Mouse (Mus musculus) frontal cortex, postnatal 14 days (tissue): Measurements from ENCODE around the gene Chuk.
A peak's percentile ranks its signal among the peaks of the same experiment; 100 is the strongest.

Experiments used
- DNase-seq, 2 experiments: peaks; one replicate each; pipeline ENCODE4 v3.0.0; 2022; ENCODE audit warnings: low spot score in 2 of 2

Gene Chuk

DNA sequence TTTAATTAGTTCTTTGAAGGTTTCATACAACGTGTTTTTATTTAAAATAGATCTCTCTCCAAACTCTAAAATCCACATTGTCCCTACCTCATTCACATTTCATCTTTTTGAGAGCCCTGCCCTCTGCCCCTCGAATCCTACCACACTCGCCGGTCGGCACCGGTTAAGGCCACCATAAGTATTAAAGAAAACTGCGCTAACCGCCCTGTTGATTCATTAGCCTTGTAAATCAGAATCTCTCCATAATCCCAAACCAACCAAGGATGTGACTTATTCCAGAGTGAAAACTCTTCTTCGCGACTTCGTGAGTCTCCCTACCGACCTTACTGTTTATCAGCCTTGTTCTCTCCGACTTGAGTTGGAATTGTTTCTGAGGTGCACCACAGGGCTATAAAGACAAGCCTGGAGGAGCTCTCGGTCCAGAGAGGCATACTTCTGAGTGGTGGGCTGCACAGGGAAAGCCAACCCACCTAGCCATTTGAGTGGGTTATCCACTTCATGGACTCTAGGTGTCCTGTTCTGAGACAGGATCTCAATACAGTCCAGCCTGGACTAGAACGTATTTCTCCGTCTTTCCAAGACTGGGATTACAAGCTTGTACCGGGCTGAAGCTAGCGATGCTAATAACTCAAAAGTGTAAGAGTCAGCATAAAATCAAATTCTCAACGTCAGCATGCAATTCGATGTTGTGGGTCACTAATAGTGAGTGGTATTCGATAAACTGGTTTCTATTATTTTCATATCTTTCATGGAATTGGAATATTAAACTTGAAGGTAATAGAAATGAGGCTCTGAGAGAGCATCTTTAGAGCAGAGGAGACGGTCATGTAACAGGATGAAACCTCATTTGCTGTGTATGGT is 611 bp upstream of the Chuk start:
- no peak for DNase-seq

DNA sequence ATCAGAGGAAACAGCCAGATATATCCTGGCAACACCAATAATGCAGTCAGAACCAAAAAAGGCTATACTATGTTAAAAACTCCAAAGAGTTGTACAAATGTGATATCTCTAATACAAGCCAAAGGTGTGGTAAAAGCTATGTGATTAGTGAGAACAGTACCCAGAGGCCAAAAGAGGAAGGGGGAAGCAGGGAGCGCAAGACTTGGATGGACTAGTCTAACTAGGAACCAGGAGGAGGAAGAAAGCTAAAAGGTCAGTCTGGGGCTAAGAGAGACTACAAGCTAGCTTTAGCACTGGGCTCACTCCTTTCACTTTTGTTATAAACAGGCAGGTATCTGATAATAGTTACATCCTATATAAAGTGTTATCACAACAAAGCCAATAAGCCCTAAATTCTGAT is 2.9 kb downstream of the Chuk start:
- no peak for DNase-seq

DNA sequence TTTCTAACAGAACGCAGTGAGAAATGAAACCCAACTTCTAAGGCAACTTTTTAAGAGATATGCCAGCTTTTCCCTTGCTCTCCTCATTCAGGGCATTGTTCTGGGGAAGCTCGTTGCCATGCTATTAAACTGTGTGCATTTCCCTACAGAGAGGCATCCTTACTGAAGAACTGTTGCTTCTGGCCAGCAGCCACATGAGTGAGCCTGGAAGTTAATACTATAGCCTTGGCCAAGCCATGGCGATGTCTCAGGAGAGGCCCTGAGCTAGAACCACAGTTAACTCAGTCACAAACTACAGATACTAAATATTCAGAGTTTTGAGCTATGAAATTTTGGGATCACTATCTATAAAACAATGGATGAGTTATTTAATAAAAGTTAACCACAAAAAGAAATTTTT is 4.3 kb downstream of the Chuk start:
- no peak for DNase-seq

DNA sequence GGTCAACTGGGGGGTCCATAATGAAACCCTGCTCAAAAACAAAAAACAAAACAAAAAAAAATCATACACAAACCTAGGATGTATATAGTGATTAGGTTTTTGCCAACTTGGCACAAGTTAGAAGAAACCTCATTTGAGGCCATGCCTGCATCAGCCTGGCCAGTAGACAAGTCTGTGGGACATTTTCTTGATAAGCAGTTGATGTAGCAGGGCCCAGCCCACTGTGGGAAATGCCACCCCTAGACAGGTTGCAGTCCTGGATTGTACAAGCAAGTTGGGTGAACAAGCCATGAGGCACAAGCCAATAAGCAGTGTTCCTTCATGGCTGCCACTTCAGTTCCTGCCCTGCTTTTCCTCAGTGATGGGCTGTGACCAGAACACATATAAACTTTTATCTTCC is 6.4 kb downstream of the Chuk start:
- DNase-seq: no peak

DNA sequence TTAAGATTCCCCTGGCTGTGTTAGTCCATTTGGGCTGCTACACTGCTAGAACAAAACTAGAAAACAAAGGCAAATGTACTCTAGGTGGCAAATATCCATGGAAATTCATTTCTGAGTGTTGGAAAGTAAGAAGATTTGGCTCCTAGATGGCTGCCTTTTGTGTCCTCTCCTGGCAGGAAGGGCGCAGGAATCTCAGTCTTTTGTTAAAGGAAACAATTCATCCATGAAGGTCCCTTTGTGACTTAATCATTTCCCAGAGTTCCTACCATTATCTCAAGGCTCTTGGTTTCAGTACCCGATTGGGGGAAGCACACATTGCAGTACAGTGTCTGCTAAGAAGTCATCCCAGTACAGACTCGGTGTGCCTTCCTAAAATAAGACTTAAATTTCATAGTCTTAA is 21.0 kb downstream of the Chuk start:
- DNase-seq: no peak

DNA sequence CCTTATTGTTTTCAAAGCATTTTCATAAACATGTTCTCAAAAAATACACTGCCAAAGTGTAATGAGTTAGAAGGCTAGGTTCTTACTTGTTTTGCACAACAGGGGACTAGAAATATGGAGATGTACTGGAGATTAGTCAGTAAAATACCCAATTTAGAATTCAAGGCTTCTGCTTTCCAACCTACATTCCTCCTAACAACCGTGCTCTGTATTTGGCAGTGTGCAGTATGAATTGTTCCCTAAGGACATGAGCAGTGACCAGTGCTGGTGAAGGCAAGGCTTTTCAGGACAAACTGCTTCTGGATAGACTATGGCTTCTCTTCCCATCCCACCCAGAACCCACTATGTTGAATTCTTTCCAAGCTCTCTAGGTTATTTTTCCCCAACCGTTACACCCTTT is 26.4 kb downstream of the Chuk start:
- DNase-seq: no peak

DNA sequence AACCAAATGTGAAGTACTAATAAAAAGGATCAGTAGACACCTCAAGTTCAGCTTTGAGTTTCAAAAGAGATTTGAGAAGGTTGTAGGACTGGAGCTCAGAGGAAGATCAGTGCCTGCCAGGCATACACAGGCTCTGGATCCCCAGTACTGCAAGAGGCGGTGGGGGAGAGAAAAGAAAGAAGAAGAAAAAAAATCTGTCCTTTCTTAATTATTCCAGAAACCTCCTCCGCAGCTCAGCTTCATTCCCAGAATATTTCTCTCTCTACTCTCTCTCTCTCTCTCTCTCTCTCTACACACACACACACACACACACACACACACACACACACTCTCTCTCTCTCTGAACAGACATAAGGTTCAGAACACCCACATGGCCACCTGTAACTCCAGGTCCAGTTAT is 27.3 kb downstream of the Chuk start:
- no peak for DNase-seq

DNA sequence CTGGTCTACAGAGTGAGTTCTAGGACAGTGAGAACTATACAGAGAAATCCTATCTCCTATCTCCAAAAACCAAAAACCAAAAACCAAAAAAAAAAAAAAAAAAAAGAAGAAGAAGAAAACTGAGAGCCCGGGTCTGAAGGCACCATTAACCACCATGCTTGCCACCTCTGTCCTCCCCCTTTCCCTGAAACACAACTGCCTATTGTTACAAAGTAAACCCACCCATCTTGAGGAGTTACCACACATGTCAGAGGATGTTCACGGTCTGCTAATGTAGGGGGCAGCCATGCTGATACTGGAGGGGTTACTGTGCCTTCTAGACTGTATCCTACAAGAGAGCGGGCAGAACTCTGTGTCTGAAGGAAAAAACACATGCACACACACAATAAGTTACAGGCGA is 30.3 kb downstream of the Chuk start:
- no peak for DNase-seq

DNA sequence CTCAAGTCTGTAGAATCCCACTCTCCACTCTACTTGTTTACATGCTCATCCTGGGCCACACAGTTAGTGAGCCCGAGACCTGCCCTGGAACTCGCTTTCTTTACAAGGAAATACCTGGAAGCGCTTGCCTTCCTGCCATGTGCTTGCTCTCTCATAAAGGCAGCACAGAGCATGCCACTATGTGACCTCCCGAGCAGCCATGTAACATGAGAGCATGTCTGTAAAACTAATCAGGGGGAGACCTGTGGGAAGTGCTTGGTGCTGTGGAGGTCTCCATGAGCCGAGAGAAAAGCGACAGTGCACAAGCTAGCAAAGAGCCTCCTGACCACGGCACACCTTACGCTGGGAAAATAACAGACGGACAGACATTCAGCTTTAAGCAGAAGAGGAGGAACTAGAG is 30.8 kb downstream of the Chuk start:
- DNase-seq: no peak

DNA sequence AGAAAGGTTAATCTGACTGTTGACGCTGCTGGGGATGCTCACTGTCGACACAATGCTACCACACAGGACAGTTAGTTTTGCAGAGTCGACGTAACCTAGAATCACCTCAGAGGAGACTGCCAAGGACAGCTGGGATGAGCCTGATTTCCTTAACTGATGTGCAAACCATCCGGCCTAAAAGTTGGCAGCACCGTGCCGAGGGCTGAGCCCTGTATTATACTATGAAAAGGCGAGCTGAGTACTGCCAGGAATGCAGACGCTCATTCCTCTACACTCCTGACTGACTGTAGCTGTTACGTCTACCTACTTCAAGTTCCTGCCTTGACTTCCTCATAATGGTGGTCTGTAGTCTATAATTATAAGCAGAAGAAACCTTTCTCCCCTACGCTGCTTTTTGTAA is 32.3 kb downstream of the Chuk start:
- no peak for DNase-seq

DNA sequence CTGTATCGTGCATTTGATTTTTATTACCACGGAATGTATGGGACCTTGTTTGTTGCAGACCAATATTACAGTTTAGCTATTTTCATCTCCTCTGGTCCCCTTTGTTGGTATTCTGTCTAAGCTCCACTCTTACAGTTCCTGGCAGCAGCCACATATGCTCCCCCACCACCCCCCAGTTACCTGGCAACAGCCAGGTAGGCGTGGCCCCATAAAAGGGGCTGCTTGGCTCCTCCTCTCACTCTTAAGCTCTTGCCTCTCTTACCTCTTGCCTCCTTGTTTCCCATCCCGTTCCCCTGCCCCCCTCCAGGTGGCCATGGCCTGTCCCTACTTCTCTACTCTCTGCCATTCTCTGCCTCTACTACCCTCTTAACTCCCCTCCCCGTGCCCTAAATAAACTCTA is 36.1 kb downstream of the Chuk start:
- DNase-seq: no peak

DNA sequence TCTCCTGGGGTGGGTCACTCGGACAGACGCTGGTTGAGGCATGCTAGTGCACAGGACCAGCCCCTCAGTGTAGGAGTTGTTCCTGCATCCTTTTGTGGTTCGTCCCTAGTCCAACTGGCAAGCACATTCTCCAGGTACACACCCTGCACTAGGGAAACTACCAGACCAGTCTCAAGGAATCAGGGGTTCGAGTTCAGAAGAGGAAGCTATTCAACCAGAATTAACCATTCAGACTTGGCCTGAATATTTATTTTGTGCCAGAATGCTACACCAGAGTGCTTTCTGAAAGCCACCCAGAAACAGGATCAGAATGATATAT is 37.4 kb downstream of the Chuk start:
- DNase-seq: no peak

DNA sequence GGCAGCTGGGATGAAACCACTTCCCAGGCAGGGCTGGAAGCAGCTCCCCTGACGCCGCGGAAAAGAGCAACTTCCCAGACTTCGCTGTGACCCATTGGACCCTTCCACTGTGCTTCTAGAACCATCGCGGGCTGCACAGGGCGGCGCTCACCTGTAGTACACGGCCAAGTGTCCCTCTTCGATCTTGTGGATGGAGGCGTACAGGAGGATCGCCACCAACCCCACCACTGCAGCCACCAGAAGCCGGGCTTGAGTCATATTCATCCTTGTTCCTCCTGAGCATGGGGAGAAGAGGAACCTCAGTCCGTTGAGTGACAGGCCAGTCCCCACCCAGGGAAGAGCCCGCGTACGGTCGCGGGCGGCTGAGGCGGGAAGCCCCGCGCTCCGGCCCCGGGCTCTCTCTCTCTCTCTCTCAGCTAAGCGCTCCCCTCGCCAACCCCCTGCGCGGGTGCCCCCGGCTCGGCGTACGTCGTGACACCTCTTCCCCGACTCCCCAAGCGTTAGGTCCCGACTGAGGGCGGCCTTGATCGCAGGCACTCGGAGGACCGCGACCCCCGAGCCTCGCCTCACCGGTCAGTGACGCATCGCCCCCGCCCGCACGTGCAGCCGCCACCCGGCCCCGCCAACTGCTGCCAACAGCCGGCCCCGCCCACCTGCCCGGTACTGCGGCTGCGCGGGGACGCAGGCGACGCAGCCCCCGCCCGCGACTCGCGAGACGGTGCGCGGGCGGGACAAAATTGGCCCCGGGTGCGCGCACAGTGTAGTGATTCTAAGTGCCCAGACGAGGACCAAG is 38.0 kb downstream of the Chuk start, which contains the start of gene Erlin1:
Gene Erlin1 (minus strand): TSS at position 665 of the 793 bp plus-strand sequence.
- DNase-seq: peak; percentile 76 to 87

DNA sequence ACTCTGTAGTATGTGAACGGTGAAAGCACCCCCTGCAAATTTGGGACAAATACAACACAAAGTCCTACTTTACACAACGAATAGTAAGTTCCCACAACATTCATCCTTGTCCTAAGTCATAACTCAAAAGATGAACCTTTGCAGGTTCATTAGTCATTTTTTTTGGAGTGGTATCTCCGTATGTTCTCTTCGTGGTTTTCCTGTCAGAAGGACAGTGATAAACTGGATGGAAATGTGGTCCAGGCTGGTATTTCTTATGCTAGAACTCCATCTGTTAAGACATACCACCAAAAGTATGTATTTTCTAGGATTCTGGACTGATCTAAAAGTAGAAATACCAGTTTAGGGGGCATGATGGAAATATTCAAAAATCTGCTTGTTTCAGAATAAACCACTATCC is 39.0 kb downstream of the Chuk start:
- no peak for DNase-seq

DNA sequence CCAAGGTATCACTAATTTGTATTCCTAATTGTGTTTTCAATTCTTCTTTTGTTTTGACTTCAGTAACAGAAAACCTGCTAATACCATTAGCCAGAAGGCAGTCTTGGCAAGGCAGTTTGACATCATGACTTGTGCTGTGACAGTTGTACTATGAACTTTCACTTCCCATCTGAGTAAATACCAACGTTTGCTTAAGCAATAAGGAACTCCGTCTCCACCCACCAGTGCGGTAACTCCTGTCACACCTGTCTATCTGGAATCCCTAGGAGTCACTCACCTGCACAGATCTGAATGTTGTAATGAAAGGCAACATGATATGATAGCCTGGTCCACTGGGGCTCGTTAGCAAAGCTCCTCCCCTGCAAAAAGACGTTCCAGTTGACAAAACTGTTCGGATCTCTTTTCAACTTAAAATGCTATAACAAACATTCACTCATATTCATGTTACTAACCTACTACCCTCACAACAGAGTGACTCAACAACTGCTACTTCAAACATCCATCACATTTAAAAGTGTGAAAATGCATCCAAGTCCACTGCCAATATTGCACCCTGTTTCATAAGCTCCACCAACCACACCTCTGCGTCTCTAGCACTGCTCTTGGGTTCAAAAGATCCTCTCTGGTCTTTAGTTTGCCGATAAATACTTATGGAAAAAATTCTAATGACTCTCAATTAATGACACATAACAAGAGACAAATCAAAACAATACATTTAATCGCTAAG is 39.8 kb downstream of the Chuk start:
- no peak for DNase-seq

DNA sequence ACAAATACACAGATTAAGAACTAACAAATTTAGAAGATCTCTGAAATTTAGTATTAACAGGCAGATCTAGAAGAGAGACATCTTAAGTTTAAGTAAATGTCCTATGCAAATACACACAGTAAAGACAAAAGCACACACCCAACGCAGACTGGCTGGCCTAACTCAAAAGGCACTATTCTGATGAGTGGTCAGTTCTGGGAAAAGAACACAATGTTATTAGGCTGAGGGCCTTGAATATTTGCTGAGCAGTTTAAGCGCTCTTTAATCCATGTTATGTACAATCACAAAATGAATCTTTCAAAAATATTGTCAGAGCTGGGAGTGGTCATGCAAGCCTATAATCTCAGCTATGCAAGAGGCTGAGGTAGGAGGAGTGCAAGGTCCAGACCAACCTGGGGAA is 42.5 kb downstream of the Chuk start:
- no peak for DNase-seq

DNA sequence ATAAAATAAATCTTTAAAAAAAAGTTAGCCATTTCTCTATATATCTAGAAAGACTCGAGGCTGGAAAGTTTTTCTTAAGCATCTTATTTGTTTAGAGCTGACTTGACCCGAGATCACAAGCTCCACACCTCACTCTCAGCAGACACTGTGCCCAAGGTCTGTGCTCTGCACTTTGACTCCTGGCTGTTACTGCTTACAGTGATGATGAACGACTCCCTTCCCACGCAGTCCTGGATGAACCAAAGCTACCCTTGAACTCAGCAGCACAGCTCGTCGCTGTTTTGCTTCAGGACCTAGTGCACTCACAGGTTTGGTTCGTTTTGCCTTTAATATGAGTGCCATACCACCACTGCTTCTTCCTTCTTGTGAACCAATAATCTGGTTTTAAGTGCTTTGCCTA is 43.5 kb downstream of the Chuk start:
- no peak for DNase-seq

DNA sequence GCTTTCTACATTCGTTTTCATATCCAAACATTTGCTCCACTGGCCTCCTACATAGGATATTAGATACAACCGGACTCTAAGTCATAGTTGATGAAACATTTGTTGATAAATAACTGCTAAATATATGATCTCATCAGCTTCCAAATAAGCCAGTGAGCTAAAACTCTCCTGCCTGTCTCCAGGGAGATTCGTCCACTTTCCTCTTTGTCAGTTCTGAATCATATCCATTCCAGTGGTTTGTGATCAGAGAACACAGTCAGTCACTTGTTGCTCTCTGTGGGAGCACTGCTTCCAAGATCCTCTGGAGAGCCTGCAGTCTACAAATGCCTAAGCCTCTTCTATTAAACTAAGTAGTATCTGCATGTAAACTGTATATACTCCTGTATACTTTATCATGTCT is 47.1 kb downstream of the Chuk start:
- no peak for DNase-seq

DNA sequence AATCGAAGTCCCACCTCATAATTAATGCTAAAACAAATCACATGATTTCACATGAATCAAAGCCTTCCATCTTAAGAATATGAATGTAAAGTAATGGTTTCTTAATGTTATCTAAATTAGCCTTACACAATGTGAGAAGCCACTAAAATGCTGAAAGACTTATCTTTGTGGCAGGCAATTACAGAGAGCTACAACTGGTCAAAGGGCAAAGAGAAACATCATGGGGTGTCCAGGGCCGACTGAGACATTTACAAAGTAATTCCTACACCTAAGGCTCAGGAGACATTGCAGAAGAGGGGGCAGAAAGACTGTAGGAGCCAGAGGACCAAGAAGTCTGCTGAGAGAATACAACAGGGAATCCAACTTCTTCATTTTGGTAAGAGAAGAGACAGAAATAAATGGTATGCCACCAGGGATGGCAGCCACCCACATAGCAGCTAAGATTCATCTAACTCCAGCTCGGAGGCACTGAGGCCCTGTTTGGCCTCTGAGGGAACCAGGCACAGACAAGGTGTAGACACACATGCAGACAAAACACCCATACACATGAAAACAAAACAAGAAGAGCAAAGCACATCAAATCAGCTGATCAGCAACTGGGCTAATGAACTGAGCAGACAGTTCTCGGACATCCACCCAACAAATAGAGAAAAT is 52.0 kb downstream of the Chuk start:
- no peak for DNase-seq

DNA sequence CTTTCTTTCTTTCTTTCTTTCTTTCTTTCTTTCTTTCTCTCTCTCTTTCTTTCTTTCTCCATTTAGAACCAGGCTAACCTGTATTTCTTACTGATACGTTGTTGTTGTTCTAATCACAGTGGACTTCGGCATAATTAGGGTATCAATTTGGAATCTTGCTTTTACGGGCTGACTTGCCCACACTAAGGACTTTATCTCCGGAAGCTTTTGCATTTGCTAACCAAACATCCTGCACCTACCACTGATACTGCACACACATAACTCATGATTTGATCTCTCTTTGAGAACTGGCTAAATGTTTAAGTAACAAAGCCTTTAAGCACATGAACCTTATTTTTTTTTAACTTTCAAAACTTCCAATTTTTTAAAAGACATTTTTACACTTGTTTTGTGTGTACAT is 56.9 kb downstream of the Chuk start:
- DNase-seq: no peak

DNA sequence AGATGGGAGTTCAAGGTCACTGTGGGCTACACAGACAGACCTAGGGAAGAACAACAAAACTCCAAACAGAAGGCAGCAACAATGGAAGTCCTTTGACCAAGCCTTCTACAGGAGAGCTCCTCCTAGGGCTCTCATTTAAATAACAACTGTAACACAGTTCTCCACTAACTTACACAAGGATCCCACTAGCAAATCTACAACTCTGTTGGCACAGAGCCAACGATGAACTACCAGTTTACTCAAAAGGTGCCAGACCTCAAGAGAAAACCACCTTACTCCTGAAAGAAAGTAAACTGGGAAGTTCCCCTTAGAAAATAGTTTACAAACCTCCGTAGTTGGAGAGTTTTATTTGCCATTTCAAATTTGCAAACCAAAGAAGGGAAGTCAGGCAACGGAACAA is 58.0 kb downstream of the Chuk start:
- DNase-seq: no peak

DNA sequence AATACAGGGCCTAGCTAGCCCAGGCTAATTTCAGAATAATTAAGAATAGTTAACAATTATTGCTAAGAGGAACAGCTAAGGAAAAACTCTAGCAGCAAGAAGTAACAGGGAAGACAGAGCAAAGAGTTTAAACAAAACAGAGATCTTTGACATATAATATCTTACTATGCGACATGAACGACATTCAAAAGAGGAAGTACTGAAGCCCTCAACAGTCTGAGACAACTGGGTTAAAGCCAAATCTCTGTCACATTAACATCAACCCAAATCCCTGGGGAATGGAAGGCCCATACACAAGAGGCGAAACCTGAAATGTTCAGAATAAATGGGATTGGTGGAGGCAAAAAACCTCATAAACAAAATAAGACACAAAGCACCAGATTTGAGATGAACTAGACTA is 61.4 kb downstream of the Chuk start:
- no peak for DNase-seq
